Mouse (Mus musculus) gastrocnemius, adult 18-20 months (tissue): ENCODE measurements around the gene Clec2e. TPM values are rescaled to one million over a fixed set of nuclear protein-coding genes. Genes with fewer than 3 reads are reported as not detected.

Source experiments
- DNase-seq: peaks from one replicate; pipeline ENCODE4 v3.0.0; 2021; ENCODE audit warnings: low spot score
- total RNA-seq, 2 experiments: library from RNA; stranded (reverse); gene quantifications; 2 replicates each; pipeline ENCODE4 v1.2.3; 2021

Clec2e gene
- total RNA-seq, 2 experiments from 2014 or later, result 0.31 to 0.59 TPM

DNA sequence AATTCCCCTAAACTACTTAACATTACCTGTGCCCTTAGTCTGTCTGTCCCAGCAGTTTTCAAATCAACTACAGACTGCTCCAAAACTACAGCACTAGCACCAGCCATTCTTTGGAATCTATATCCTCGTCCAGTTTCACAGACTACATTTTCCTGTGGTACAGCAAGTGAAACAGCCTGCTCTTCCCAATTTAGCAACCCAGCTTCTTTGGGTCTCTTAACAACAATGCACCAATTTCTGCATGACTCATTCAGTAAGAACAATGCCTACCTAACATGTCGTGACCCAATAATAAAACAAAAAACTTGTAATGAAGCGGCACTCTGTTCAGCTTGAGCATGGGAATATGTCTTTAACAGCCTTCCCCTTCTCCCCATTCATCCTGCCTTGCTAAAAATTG lies 35.3 kb downstream of the Clec2e start:
- DNase-seq, result no peak

DNA sequence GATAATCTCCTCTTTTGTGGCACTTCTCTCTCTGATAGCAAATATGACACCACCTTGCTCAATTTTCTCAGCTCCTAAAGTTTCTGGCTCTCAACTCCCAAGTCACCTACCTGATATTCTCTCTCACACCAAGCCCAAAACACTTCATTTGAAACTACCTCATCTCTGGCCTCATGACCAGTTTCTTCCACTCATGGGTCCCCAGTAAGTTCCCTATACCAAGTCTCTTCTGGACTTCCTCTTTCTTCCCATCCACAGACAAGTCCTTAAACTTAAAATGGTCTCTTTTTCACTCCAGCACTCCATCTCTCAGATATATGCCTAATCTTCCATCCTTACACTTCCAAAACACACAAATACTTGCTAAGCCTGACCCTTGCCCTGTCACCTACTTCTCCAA lies 42.7 kb downstream of the Clec2e start:
- DNase-seq, result no peak

DNA sequence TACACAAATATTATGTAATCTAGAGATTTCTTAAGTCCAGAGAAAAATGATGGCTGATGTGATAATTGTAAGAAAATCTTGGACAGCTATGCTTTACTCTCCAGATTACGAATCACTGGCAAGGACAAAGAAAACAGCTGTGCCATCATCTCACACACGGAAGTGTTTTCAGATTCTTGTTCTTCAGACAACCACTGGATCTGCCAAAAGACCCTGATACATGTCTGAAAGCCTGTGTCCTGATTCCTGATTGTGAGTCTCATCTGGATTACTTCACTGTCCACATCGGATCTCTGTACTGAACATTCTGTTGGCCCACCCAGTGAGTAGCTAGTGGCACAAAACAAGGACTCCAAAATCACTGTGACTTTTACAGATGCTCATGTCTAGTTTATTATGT lies 44.5 kb downstream of the Clec2e start:
- DNase-seq, result no peak

DNA sequence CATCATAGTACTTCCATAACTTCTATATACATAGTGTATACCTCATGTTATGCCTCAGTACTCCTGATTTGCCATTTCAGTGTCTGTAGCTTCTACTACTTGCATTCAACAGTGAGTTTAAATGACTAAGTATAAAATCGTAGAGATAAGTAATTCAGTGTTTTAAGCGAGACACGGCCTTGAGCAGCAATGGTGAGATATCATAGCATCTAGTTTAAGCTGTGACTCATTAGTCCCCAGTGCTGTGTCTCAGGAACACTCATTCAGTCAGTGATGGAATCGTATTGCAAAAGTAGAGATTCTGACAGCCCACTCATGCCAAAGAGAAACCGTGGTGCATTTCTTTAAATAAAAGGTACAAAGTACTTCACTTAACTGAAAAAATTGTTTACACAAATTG lies 49.0 kb downstream of the Clec2e start:
- DNase-seq, result no peak

DNA sequence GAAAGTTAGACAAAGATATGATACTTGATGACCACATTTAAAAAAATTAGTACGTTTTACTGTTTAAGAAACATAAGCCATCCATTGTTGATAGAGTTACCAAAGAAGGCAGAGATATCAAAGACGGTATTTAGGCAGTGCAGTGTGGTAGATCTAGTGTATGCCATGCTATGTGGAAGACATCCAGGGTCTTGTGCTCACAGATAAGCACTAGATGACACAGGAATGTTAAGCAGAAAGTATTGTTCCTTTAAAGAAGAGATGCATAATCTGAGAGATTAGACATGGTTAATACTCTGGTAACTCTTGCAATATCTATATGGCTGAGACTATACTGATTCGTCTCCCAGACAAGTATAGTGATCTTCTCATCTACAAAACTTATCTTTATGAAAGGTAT lies 49.6 kb downstream of the Clec2e start:
- no peak for DNase-seq

DNA sequence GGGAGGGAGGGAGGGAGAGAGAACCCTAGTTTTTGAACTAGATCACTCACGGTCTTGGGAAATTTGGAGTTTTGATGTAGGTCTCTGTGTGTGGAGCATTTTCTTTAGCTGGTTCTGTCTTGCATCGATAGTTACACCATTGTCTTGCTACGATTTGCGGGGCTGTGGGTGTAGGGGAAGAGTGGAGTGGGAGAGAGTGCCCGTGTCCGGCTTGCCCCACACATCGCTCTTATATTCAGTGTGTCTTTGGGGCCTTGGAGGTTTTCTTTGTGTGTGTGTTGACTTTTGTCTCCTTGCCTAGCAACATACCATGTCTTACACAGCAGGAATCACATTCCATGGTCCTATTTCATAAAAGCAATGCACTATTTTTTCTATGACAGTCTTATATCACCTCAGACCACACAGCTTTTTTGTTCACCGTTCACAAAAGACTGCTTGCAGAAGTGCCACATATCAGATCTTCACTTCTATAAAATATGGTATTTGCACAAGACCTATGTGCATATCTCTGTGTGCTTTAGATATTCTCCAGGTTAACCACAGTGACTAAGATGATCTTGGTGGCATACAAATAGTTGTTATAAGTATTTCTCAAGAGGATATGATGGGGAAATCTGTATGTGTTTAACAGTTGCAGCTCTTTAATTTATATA lies 51.0 kb downstream of the Clec2e start:
- no peak for DNase-seq

DNA sequence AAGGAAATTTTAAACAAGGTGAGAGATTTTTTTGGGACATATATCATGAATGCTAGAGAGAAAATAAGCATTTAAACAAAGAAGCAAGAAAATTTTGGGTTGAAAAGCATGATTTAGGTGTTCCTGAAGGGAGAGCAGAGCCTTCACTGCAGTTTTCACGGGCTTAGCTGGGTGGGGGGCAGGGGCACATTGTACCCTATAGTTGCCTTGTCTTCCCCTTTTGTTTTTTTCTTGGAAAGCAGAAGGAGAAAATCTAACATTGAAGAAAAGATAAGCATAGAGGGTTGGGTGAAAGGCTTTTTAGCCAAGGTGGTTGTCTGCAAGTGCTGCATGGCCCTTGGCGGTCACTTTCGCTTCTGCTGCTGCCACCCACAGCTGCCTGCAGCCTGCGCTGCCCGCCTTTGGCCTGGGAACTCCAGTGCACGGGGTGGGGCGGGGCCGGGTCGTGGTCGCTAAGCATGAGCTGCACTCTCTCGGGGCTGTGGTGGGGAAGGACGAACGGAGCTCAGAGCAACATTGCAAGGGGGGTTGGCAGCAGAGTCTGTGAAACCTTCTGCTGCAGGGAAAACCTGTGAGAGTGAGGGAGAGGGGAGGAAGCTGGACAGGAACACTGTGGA lies 51.7 kb downstream of the Clec2e start:
- DNase-seq, result peak; percentile 4

DNA sequence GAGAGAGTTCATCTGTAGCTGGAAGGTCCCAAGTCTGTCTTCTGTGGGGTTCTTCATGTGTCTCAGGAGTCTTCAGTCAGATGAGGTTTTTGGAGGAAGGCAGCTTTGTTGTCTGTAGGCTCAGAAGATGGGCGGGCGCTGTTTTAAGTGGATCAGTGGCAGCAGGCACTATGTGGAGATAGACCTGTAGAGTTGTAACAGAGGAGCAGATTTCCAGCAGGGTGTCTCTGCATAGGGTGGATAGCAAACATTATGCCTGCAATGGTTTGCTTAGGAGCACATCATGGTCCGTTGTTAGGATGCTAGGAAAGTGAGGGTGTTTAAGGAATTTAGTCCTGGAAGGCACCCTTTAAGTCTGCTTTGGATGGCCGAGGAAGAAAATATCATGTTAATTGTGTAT lies 52.3 kb downstream of the Clec2e start:
- DNase-seq, result no peak

DNA sequence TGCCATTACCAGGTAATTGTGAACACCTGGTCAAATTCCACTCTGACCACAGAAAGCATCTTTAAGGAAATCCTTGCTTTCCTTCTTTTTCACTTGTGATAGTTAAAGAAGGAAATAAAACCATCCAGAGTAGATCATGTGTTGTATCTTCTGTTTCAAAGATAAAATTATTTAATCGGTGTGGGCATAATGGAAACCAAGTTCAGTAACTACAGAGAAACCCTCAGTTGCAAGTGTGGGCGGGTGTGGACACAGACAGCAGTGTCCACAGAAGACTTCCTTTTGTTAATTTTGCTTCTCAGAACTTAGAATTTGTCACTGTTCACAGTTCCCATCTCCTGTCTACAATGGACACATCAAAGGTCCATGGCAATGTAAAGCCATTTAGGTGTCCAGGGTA lies 55.1 kb downstream of the Clec2e start, which contains the start of gene Klrb1f:
Klrb1f (plus strand) TSS at position 301 of the 400 bp plus-strand sequence.
- DNase-seq, result no peak

DNA sequence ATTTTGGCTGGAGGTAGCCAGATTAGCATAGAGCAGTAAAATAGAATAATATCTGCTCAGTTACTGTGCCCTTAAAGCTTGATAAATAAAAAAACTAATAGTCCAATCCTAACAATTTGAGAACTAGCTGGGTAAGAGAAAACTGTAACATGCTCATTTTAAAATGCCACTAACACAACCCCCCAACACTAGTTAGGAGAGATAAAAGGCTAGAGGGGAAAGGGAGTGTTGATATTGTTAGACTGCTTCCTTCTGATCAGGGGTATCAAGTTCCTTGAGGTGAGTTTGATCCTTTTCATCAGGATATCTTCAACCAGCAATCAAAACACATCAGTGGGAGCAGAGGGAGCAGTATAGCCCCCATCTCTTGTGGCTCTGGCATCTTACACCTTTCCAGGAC lies 58.2 kb downstream of the Clec2e start:
- DNase-seq, result no peak

Other genes with a start within 250 kb of the Clec2e start
- gene Clec2i, start 213.3 kb downstream of the Clec2e start, total RNA-seq, result not detected
- not detected for gene BC035044, start 209.8 kb downstream of the Clec2e start, total RNA-seq
- gene Clec2g, start 166.5 kb downstream of the Clec2e start, total RNA-seq, result 1 to 10 TPM; 1.3 to 4.2 TPM
- not detected for gene Klrb1f, start 55.0 kb downstream of the Clec2e start, total RNA-seq
- gene Clec2d, start 79.7 kb upstream of the Clec2e start, total RNA-seq, result 10 to 100 TPM; 54.9 to 94.0 TPM
- gene Cd69, start 174.5 kb upstream of the Clec2e start, total RNA-seq, result under 1 TPM in 1 of 2 experiments, not detected in 1; 0.12 TPM
- gene 4922502D21Rik, start 230.9 kb upstream of the Clec2e start, total RNA-seq, result not detected
- gene Clec12a, start 241.8 kb upstream of the Clec2e start, total RNA-seq, result under 1 TPM; 0.16 to 0.17 TPM